Mouse (Mus musculus) lung, adult 2 months (tissue): Measurements from ENCODE around the gene Fbxl7.

Experiments
- CTCF ChIP-seq: fragments of 200-500 bp; IDR thresholded peaks from 2 replicates; pipeline ENCODE4 v1.5.1; 2011; ENCODE audit warnings: mild to moderate bottlenecking, low read length, control low read depth; ENCODE audit not compliant: insufficient read depth
- POLR2A ChIP-seq: fragments of 200-500 bp; IDR thresholded peaks from 2 replicates; pipeline ENCODE4 v1.6.1; 2011; ENCODE audit warnings: low read depth, mild to moderate bottlenecking, control low read depth, low read length, borderline replicate concordance; ENCODE audit errors: extremely low read depth

DNA sequence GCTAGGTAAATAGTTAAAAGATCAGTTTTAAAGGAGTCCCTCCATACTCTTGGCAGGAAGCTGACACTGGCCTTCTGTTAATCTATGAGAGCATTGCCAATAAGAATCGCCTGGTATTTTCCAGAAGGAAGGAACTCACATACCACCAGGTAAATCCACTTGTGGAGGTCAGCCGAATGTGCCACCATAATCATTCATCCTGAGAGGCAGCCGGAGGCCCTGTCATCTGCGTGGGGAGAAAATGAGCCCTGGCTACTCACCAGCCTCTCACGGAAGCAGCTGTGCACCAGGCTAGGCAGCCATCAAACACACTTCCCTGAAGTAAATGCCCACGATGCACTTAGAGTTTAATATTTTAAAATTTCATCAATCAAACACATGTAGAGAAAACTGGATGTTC, 108.2 kb downstream of the Fbxl7 start:
- no peak for TF ChIP-seq CTCF
- no peak for TF ChIP-seq POLR2A
